Mouse (Mus musculus): Measurements from ENCODE around the gene Ahsa1.

DNA sequence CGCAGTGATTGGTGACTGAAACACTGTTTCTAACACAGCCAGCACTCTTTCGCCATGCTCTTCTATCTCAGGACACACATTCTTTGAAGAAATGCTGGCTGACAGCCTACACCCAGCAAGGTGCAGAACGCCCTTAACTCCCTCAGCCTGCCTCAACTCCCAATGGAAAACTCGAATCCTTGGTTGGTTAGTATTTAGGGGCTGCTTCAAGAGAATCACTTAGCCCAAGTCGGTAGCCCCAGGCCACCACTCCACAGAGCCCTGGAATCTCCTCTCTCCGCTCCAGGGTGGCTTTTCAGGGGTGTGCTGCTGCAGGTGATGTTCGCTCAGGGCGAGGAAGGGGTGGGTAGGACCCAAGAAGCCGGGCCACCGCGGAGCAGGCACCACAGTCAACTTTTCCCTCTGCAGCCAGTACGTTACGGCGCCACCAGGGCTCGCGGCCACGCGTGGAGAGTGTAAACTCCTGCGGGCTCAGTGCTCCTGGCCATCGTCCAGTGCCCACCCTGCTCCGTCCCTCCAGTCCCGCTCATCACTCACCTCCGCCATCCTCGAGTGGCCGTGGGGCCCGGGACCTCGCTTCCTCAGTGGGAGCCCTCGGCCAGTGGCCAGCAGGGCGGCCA lies 32.9 kb downstream of the Ahsa1 start:
- TF ChIP-seq MAFK (IDR thresholded peaks at IDR 0.05; ENCODE audit: insufficient read depth, low read depth, low read length) (no peak), ZNF384 (IDR thresholded peaks at IDR 0.05; ENCODE audit: low read depth, low read length) (no peak)

All from ES-E14 (cell line).